Mouse (Mus musculus): ENCODE data around the gene 1700016H13Rik. TPM values are rescaled to one million over a fixed set of nuclear protein-coding genes. Genes with fewer than 3 reads are reported as not detected.

The 1700016H13Rik gene
- polyA plus RNA-seq, 1 experiment from 2014 or later: 0.35 TPM

GRCm38 (mm10) chr5:103658921-103659320, 3.1 kb upstream of the 1700016H13Rik start:
- 64% methylated on average over 5 of the region's 5 CpGs for WGBS
- H3K9ac ChIP-seq (ENCODE audit: low read length): no peak overlapping the region
- H3K9me3 ChIP-seq (replicated peaks; ENCODE audit: control insufficient read depth, low read length): no peaks in the 10 kb centered on the region
- no peaks in the 10 kb centered on the region for H3K4me1 ChIP-seq (ENCODE audit: control insufficient read depth, insufficient read depth, low read length)
- H3K4me2 ChIP-seq (ENCODE audit: low read depth, low read length): no peak overlapping the region
- H3K27ac ChIP-seq (ENCODE audit: low read length): no peak overlapping the region
- no peaks in the 10 kb centered on the region for H3K36me3 ChIP-seq (ENCODE audit: control insufficient read depth, insufficient read depth)
- no peak for ATAC-seq (replicated peaks; ENCODE audit: extremely low read depth, insufficient read depth, low FRiP score)
- no peak overlapping the region for H3K4me3 ChIP-seq (ENCODE audit: low read length)
- H3K27me3 ChIP-seq (ENCODE audit: control insufficient read depth, insufficient read depth, low read length): no peaks in the 10 kb centered on the region; the same call in 1 of the 2 replicates

- 72% methylated on average over 4 of the region's 4 CpGs for WGBS
- no peak overlapping the region for H3K9ac ChIP-seq (ENCODE audit: low read length)
- no peak overlapping the region for H3K27ac ChIP-seq (ENCODE audit: low read length)
- peak overlapping the region; percentile 68; the same call in 1 of the 2 replicates for H3K4me3 ChIP-seq (ENCODE audit: low read length)
- no peaks in the 10 kb centered on the region; the same call in 1 of the 2 replicates for H3K27me3 ChIP-seq (ENCODE audit: control insufficient read depth, insufficient read depth, low read length)
- ATAC-seq (replicated peaks; ENCODE audit: extremely low read depth, insufficient read depth, low FRiP score): no peak
- no peaks in the 10 kb centered on the region for H3K36me3 ChIP-seq (ENCODE audit: control insufficient read depth, insufficient read depth)
- no peaks in the 10 kb centered on the region for H3K9me3 ChIP-seq (replicated peaks; ENCODE audit: control insufficient read depth, low read length)
- H3K4me2 ChIP-seq (ENCODE audit: low read depth, low read length): peak overlapping the region; percentile 96
- H3K4me1 ChIP-seq (ENCODE audit: control insufficient read depth, insufficient read depth, low read length): no peaks in the 10 kb centered on the region
These were observed 1.0 kb downstream of the 1700016H13Rik start for GRCm38 (mm10) chr5:103654780-103655179.

- no peak overlapping the region for H3K4me2 ChIP-seq (ENCODE audit: low read depth, low read length)
- WGBS: 39% methylated on average over 6 of the region's 6 CpGs
- no peaks in the 10 kb centered on the region for H3K4me1 ChIP-seq (ENCODE audit: control insufficient read depth, insufficient read depth, low read length)
- no peaks in the 10 kb centered on the region for H3K36me3 ChIP-seq (ENCODE audit: control insufficient read depth, insufficient read depth)
- no peak for ATAC-seq (replicated peaks; ENCODE audit: extremely low read depth, insufficient read depth, low FRiP score)
- no peak overlapping the region for H3K27ac ChIP-seq (ENCODE audit: low read length)
- no peak overlapping the region for H3K9ac ChIP-seq (ENCODE audit: low read length)
- H3K4me3 ChIP-seq (ENCODE audit: low read length): no peak overlapping the region
- no peaks in the 10 kb centered on the region for H3K9me3 ChIP-seq (replicated peaks; ENCODE audit: control insufficient read depth, low read length)
- H3K27me3 ChIP-seq (ENCODE audit: control insufficient read depth, insufficient read depth, low read length): no peaks in the 10 kb centered on the region; the same call in 1 of the 2 replicates
These were observed 1.6 kb downstream of the 1700016H13Rik start for GRCm38 (mm10) chr5:103654225-103654624.

- no peak overlapping the region for H3K4me3 ChIP-seq (ENCODE audit: low read length)
- H3K9me3 ChIP-seq (replicated peaks; ENCODE audit: control insufficient read depth, low read length): no peaks in the 10 kb centered on the region
- no peak overlapping the region for H3K9ac ChIP-seq (ENCODE audit: low read length)
- no peaks in the 10 kb centered on the region for H3K27me3 ChIP-seq (ENCODE audit: control insufficient read depth, insufficient read depth, low read length)
- ATAC-seq (replicated peaks; ENCODE audit: extremely low read depth, insufficient read depth, low FRiP score): no peak
- 72% methylated on average over 3 of the region's 3 CpGs for WGBS
- H3K27ac ChIP-seq (ENCODE audit: low read length): no peak overlapping the region
- H3K4me1 ChIP-seq (ENCODE audit: control insufficient read depth, insufficient read depth, low read length): no peaks in the 10 kb centered on the region
- no peak overlapping the region for H3K4me2 ChIP-seq (ENCODE audit: low read depth, low read length)
- H3K36me3 ChIP-seq (ENCODE audit: control insufficient read depth, insufficient read depth): no peaks in the 10 kb centered on the region
These were observed 8.5 kb downstream of the 1700016H13Rik start for GRCm38 (mm10) chr5:103647320-103647719.

- Histone ChIP-seq H3K9me3 (replicated peaks; ENCODE audit: control insufficient read depth, low read length) (no peaks in the 10 kb centered on the region), H3K27ac (ENCODE audit: low read length) (no peak overlapping the region), H3K4me2 (ENCODE audit: low read depth, low read length) (no peak overlapping the region), H3K36me3 (ENCODE audit: control insufficient read depth, insufficient read depth) (no peaks in the 10 kb centered on the region), H3K9ac (ENCODE audit: low read length) (no peak overlapping the region), H3K4me1 (ENCODE audit: control insufficient read depth, insufficient read depth, low read length) (no peaks in the 10 kb centered on the region), H3K4me3 (ENCODE audit: low read length) (no peak overlapping the region), H3K27me3 (ENCODE audit: control insufficient read depth, insufficient read depth, low read length) (no peaks in the 10 kb centered on the region)
- no peak for ATAC-seq (replicated peaks; ENCODE audit: extremely low read depth, insufficient read depth, low FRiP score)
- WGBS: 97% methylated on average over 1 of the region's 1 CpGs
These were observed 11.6 kb downstream of the 1700016H13Rik start for GRCm38 (mm10) chr5:103644167-103644566.

GRCm38 (mm10) chr5:103637162-103637561, 18.6 kb downstream of the 1700016H13Rik start:
- no peak overlapping the region for H3K9ac ChIP-seq (ENCODE audit: low read length)
- ATAC-seq (replicated peaks; ENCODE audit: extremely low read depth, insufficient read depth, low FRiP score): no peak
- no peak overlapping the region for H3K27ac ChIP-seq (ENCODE audit: low read length)
- no peaks in the 10 kb centered on the region for H3K9me3 ChIP-seq (replicated peaks; ENCODE audit: control insufficient read depth, low read length)
- no peak overlapping the region for H3K4me2 ChIP-seq (ENCODE audit: low read depth, low read length)
- H3K27me3 ChIP-seq (ENCODE audit: control insufficient read depth, insufficient read depth, low read length): no peaks in the 10 kb centered on the region
- no peaks in the 10 kb centered on the region for H3K4me1 ChIP-seq (ENCODE audit: control insufficient read depth, insufficient read depth, low read length)
- 75% methylated on average over 2 of the region's 2 CpGs for WGBS
- no peak overlapping the region for H3K4me3 ChIP-seq (ENCODE audit: low read length)
- no peaks in the 10 kb centered on the region for H3K36me3 ChIP-seq (ENCODE audit: control insufficient read depth, insufficient read depth)

GRCm38 (mm10) chr5:103629854-103630580, 25.8 kb downstream of the 1700016H13Rik start:
- WGBS: 51% methylated on average over 9 of the region's 9 CpGs
- H3K36me3 ChIP-seq (ENCODE audit: control insufficient read depth, insufficient read depth): no peaks in the 10 kb centered on the region
- no peaks in the 10 kb centered on the region for H3K27me3 ChIP-seq (ENCODE audit: control insufficient read depth, insufficient read depth, low read length)
- H3K4me3 ChIP-seq (ENCODE audit: low read length): no peak overlapping the region
- H3K4me2 ChIP-seq (ENCODE audit: low read depth, low read length): peak overlapping the region; percentile 49; the same call in 1 of the 2 replicates
- ATAC-seq (replicated peaks; ENCODE audit: extremely low read depth, insufficient read depth, low FRiP score): no peak
- H3K4me1 ChIP-seq (ENCODE audit: control insufficient read depth, insufficient read depth, low read length): peaks cover 28% of the 10 kb centered on the region
- peak overlapping the region; percentile 91 for H3K27ac ChIP-seq (ENCODE audit: low read length)
- no peaks in the 10 kb centered on the region for H3K9me3 ChIP-seq (replicated peaks; ENCODE audit: control insufficient read depth, low read length)
- no peak overlapping the region; the same call in 1 of the 2 replicates for H3K9ac ChIP-seq (ENCODE audit: low read length)

- H3K9ac ChIP-seq (ENCODE audit: low read length): peak within 1 kb of the TSS; percentile 30
- peaks cover 28% of the 10 kb centered on the region for H3K4me1 ChIP-seq (ENCODE audit: control insufficient read depth, insufficient read depth, low read length)
- WGBS: 31% methylated on average over 17 of the region's 17 CpGs
- no peaks in the 10 kb centered on the region for H3K9me3 ChIP-seq (replicated peaks; ENCODE audit: control insufficient read depth, low read length)
- H3K36me3 ChIP-seq (ENCODE audit: control insufficient read depth, insufficient read depth): no peaks in the 10 kb centered on the region
- peak within 1 kb of the TSS; percentile 26 for H3K4me3 ChIP-seq (ENCODE audit: low read length)
- peak; percentile 96 for ATAC-seq (replicated peaks; ENCODE audit: extremely low read depth, insufficient read depth, low FRiP score)
- peak within 1 kb of the TSS; percentile 49 for H3K4me2 ChIP-seq (ENCODE audit: low read depth, low read length)
- H3K27me3 ChIP-seq (ENCODE audit: control insufficient read depth, insufficient read depth, low read length): no peaks in the 10 kb centered on the region
- H3K27ac ChIP-seq (ENCODE audit: low read length): peak within 1 kb of the TSS; percentile 91
These were observed 26.6 kb downstream of the 1700016H13Rik start, which contains the start of gene Slc10a6 for GRCm38 (mm10) chr5:103629111-103629764. Gene Slc10a6 (minus strand): TSS chr5:103629403.

- ATAC-seq (replicated peaks; ENCODE audit: extremely low read depth, insufficient read depth, low FRiP score): no peak
- Histone ChIP-seq H3K9ac (ENCODE audit: low read length) (no peak overlapping the region; the same call in 1 of the 2 replicates), H3K4me2 (ENCODE audit: low read depth, low read length) (peak overlapping the region; percentile 49; the same call in 1 of the 2 replicates), H3K27me3 (ENCODE audit: control insufficient read depth, insufficient read depth, low read length) (no peaks in the 10 kb centered on the region), H3K4me1 (ENCODE audit: control insufficient read depth, insufficient read depth, low read length) (peaks cover 28% of the 10 kb centered on the region), H3K27ac (ENCODE audit: low read length) (peak overlapping the region; percentile 91; the same call in 1 of the 2 replicates), H3K36me3 (ENCODE audit: control insufficient read depth, insufficient read depth) (no peaks in the 10 kb centered on the region), H3K4me3 (ENCODE audit: low read length) (no peak overlapping the region), H3K9me3 (replicated peaks; ENCODE audit: control insufficient read depth, low read length) (no peaks in the 10 kb centered on the region)
- 68% methylated on average over 6 of the region's 6 CpGs for WGBS
These were observed 27.3 kb downstream of the 1700016H13Rik start for GRCm38 (mm10) chr5:103628499-103628898.

All from heart, embryonic 16.5 days (tissue).